Mouse (Mus musculus): ENCODE results near the gene Pcgf5. TPM values are rescaled to one million over a fixed set of nuclear protein-coding genes. Genes with fewer than 3 reads are reported as not detected.

Pcgf5 gene
- polyA plus RNA-seq, 1 experiment = 51.1 TPM

DNA sequence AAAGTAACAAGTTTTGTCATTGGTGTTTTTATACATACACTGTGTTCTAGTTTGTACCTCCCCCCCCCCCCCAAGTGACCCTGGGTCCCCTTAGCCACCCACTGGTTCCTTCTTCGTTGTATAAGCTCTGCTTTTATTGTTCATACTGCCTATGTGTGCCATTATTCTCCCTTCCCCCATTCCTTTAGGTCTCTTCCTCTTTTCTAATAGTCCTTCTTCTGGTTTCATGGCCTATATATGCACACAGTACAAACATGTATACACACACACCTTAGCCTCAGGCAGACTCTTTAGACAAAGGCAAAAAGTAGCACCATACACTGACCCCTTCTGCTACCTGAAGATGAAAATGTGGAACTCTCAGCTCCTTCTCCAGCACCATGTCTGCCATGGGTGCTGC lies 42.6 kb downstream of the Pcgf5 start:
- no peak overlapping the region for H3K9ac ChIP-seq (ENCODE audit: low read depth, poor library complexity, severe bottlenecking)
- H3K4me1 ChIP-seq (ENCODE audit: control insufficient read depth, insufficient read depth, low read length) = no peaks in the 10 kb centered on the region
- no peak for TF ChIP-seq CTCF (IDR thresholded peaks at IDR 0.05; ENCODE audit: low read depth, low read length)
- no peak for TF ChIP-seq EP300 (IDR thresholded peaks at IDR 0.05; ENCODE audit: insufficient read depth, low read depth, low read length)
- TF ChIP-seq POLR2A (IDR thresholded peaks at IDR 0.05; ENCODE audit: insufficient read depth, low read length) = no peak
- no peaks in the 10 kb centered on the region for H3K36me3 ChIP-seq (ENCODE audit: control insufficient read depth, insufficient read depth, low read length, poor library complexity, severe bottlenecking)
- H3K27ac ChIP-seq (ENCODE audit: insufficient read depth, low read length) = no peak overlapping the region
- no peak overlapping the region for H3K4me3 ChIP-seq (ENCODE audit: low read depth, low read length)
- H3K27me3 ChIP-seq (ENCODE audit: control insufficient read depth, insufficient read depth, low read length, poor library complexity, severe bottlenecking) = no peaks in the 10 kb centered on the region
- H3K9me3 ChIP-seq (replicated peaks; ENCODE audit: control insufficient read depth, insufficient read depth, low read length, poor library complexity, severe bottlenecking) = no peaks in the 10 kb centered on the region

GRCm38 (mm10) chr19:36398500-36398899 lies 50.4 kb downstream of the Pcgf5 start:
- Histone ChIP-seq H3K27ac (ENCODE audit: insufficient read depth, low read length) (peak overlapping the region; percentile 57; the same call in 1 of the 2 replicates), H3K4me3 (ENCODE audit: low read depth, low read length) (no peak overlapping the region)
- TF ChIP-seq EP300 (IDR thresholded peaks at IDR 0.05; ENCODE audit: insufficient read depth, low read depth, low read length) = 0 out of 2 replicates have a peak, but pooled peaks have one; percentile 55
- TF ChIP-seq CTCF (IDR thresholded peaks at IDR 0.05; ENCODE audit: low read depth, low read length) = no peak
- no peak for TF ChIP-seq POLR2A (IDR thresholded peaks at IDR 0.05; ENCODE audit: insufficient read depth, low read length)

GRCm38 (mm10) chr19:36408352-36409100 lies 60.4 kb downstream of the Pcgf5 start:
- Histone ChIP-seq H3K27ac (ENCODE audit: insufficient read depth, low read length) (no peak overlapping the region), H3K9ac (ENCODE audit: low read depth, poor library complexity, severe bottlenecking) (no peak overlapping the region), H3K9me3 (replicated peaks; ENCODE audit: control insufficient read depth, insufficient read depth, low read length, poor library complexity, severe bottlenecking) (no peaks in the 10 kb centered on the region), H3K36me3 (ENCODE audit: control insufficient read depth, insufficient read depth, low read length, poor library complexity, severe bottlenecking) (no peaks in the 10 kb centered on the region), H3K4me3 (ENCODE audit: low read depth, low read length) (no peak overlapping the region), H3K4me1 (ENCODE audit: control insufficient read depth, insufficient read depth, low read length) (no peaks in the 10 kb centered on the region), H3K27me3 (ENCODE audit: control insufficient read depth, insufficient read depth, low read length, poor library complexity, severe bottlenecking) (peaks cover 1% of the 10 kb centered on the region; the same call in 1 of the 2 replicates)
- TF ChIP-seq POLR2A (IDR thresholded peaks at IDR 0.05; ENCODE audit: insufficient read depth, low read length) = no peak
- TF ChIP-seq CTCF (IDR thresholded peaks at IDR 0.05; ENCODE audit: low read depth, low read length) = no peak
- no peak for TF ChIP-seq EP300 (IDR thresholded peaks at IDR 0.05; ENCODE audit: insufficient read depth, low read depth, low read length)

More at GRCm38 (mm10) chr19:36398500-36398899, 50.4 kb downstream of the Pcgf5 start:
- H3K9me3 ChIP-seq (replicated peaks; ENCODE audit: control insufficient read depth, insufficient read depth, low read length, poor library complexity, severe bottlenecking) = no peaks in the 10 kb centered on the region
- H3K9ac ChIP-seq (ENCODE audit: low read depth, poor library complexity, severe bottlenecking) = no peak overlapping the region
- H3K36me3 ChIP-seq (ENCODE audit: control insufficient read depth, insufficient read depth, low read length, poor library complexity, severe bottlenecking) = no peaks in the 10 kb centered on the region
- H3K27me3 ChIP-seq (ENCODE audit: control insufficient read depth, insufficient read depth, low read length, poor library complexity, severe bottlenecking) = no peaks in the 10 kb centered on the region
- H3K4me1 ChIP-seq (ENCODE audit: control insufficient read depth, insufficient read depth, low read length) = no peaks in the 10 kb centered on the region

DNA sequence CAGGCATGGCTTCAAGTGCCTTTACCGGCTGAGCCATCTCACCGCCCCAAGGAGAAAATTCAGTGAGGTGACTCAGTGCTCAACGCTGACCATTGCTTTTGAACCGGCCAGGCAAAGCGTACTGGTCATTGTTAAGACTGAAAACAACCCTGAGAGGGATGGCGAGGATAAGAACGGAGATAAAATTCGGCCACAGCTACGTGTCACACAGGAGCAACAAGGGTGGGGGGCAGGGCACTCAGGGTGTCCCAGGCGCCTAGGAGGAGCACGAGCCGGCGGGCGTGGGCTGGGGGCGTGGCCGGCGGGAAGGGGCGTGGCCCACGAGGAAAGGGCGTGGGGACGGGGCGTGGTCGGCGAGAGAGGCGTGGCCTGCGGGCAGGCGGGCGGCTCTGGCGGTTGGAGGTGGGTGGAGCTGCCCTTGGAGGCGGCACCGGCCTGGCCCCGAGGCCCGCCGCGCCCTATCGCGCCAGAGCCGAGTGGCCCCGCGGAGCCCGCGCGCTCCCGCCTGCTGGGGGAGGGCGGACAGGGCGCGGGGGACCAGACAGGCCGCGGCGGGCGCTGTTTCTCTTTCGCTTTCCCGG lies 61.3 kb downstream of the Pcgf5 start:
- TF ChIP-seq CTCF (IDR thresholded peaks at IDR 0.05; ENCODE audit: low read depth, low read length) (no peak), EP300 (IDR thresholded peaks at IDR 0.05; ENCODE audit: insufficient read depth, low read depth, low read length) (peak; percentile 40; the same call in 1 of the 2 replicates)
- peak overlapping the region; percentile 51 for H3K4me3 ChIP-seq (ENCODE audit: low read depth, low read length)
- no peaks in the 10 kb centered on the region for H3K36me3 ChIP-seq (ENCODE audit: control insufficient read depth, insufficient read depth, low read length, poor library complexity, severe bottlenecking)
- peak overlapping the region; percentile 78 for H3K9ac ChIP-seq (ENCODE audit: low read depth, poor library complexity, severe bottlenecking)
- H3K27ac ChIP-seq (ENCODE audit: insufficient read depth, low read length) = no peak overlapping the region
- H3K4me1 ChIP-seq (ENCODE audit: control insufficient read depth, insufficient read depth, low read length) = no peaks in the 10 kb centered on the region
- H3K9me3 ChIP-seq (replicated peaks; ENCODE audit: control insufficient read depth, insufficient read depth, low read length, poor library complexity, severe bottlenecking) = no peaks in the 10 kb centered on the region
- H3K27me3 ChIP-seq (ENCODE audit: control insufficient read depth, insufficient read depth, low read length, poor library complexity, severe bottlenecking) = peaks cover 1% of the 10 kb centered on the region; the same call in 1 of the 2 replicates

- Histone ChIP-seq H3K9me3 (replicated peaks; ENCODE audit: control insufficient read depth, insufficient read depth, low read length, poor library complexity, severe bottlenecking) (no peaks in the 10 kb centered on the region), H3K36me3 (ENCODE audit: control insufficient read depth, insufficient read depth, low read length, poor library complexity, severe bottlenecking) (no peaks in the 10 kb centered on the region), H3K4me1 (ENCODE audit: control insufficient read depth, insufficient read depth, low read length) (no peaks in the 10 kb centered on the region), H3K27ac (ENCODE audit: insufficient read depth, low read length) (no peak overlapping the region), H3K9ac (ENCODE audit: low read depth, poor library complexity, severe bottlenecking) (peak overlapping the region; percentile 78), H3K27me3 (ENCODE audit: control insufficient read depth, insufficient read depth, low read length, poor library complexity, severe bottlenecking) (peaks cover 1% of the 10 kb centered on the region; the same call in 1 of the 2 replicates), H3K4me3 (ENCODE audit: low read depth, low read length) (peak overlapping the region; percentile 74)
- TF ChIP-seq POLR2A (IDR thresholded peaks at IDR 0.05; ENCODE audit: insufficient read depth, low read length) (no peak), CTCF (IDR thresholded peaks at IDR 0.05; ENCODE audit: low read depth, low read length) (no peak), EP300 (IDR thresholded peaks at IDR 0.05; ENCODE audit: insufficient read depth, low read depth, low read length) (no peak)
Measured at GRCm38 (mm10) chr19:36409861-36410392, 61.8 kb downstream of the Pcgf5 start.

DNA sequence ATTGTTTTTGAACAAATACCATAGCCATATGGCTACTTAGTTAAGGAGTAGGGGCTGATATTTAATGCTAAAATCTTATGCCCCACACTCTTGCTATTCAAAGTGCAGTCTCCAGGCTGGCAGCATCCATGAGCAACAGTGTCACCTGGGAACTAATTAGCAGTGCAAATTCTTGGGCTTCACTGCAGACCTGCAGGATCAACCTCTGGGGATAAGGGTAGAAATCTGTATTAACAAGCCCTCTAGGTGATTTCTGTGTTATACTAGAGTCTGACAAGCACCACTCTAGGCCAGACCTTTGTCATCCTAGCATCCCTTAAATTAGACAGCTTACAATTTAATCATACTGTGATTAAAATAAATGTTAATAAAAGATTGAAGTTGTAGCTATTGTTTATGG lies 71.8 kb downstream of the Pcgf5 start:
- Histone ChIP-seq H3K27me3 (ENCODE audit: control insufficient read depth, insufficient read depth, low read length, poor library complexity, severe bottlenecking) (no peaks in the 10 kb centered on the region), H3K9ac (ENCODE audit: low read depth, poor library complexity, severe bottlenecking) (no peak overlapping the region), H3K4me3 (ENCODE audit: low read depth, low read length) (no peak overlapping the region), H3K36me3 (ENCODE audit: control insufficient read depth, insufficient read depth, low read length, poor library complexity, severe bottlenecking) (no peaks in the 10 kb centered on the region), H3K9me3 (replicated peaks; ENCODE audit: control insufficient read depth, insufficient read depth, low read length, poor library complexity, severe bottlenecking) (no peaks in the 10 kb centered on the region), H3K27ac (ENCODE audit: insufficient read depth, low read length) (no peak overlapping the region), H3K4me1 (ENCODE audit: control insufficient read depth, insufficient read depth, low read length) (no peaks in the 10 kb centered on the region)
- no peak for TF ChIP-seq EP300 (IDR thresholded peaks at IDR 0.05; ENCODE audit: insufficient read depth, low read depth, low read length)
- no peak for TF ChIP-seq POLR2A (IDR thresholded peaks at IDR 0.05; ENCODE audit: insufficient read depth, low read length)
- TF ChIP-seq CTCF (IDR thresholded peaks at IDR 0.05; ENCODE audit: low read depth, low read length) = no peak
